Mouse (Mus musculus) hindbrain, embryonic 13.5 days (tissue): Measurements from ENCODE around the gene Eepd1. TPM values are rescaled to one million over a fixed set of nuclear protein-coding genes. Genes with fewer than 3 reads are reported as not detected.

Source experiments
- ATAC-seq: fragments of 200-750 bp; cut with Nextera tagmentation; 2 replicates; pipeline ENCODE4 v1.8.0; 2017; ENCODE audit warnings: moderate TSS enrichment; ENCODE audit not compliant: low FRiP score
- H3K27ac ChIP-seq: fragments of 300-500 bp; sonication (generic); 2 replicates; pipeline ENCODE4 v1.5.1; 2015; ENCODE audit warnings: inconsistent platforms, mild to moderate bottlenecking, moderate library complexity
- H3K27me3 ChIP-seq: fragments of 300-500 bp; sonication (generic); 2 replicates; pipeline ENCODE4 v1.6.1; 2015; ENCODE audit warnings: mild to moderate bottlenecking, inconsistent platforms
- H3K36me3 ChIP-seq: fragments of 300-500 bp; sonication (generic); 2 replicates; pipeline ENCODE4 v1.6.1; 2015; ENCODE audit warnings: mild to moderate bottlenecking, inconsistent platforms
- H3K4me1 ChIP-seq: fragments of 300-500 bp; sonication (generic); replicated peaks from 2 replicates; pipeline ENCODE4 v1.6.1; 2015; ENCODE audit warnings: inconsistent platforms
- H3K4me2 ChIP-seq: fragments of 300-500 bp; sonication (generic); 2 replicates; pipeline ENCODE4 v1.6.1; 2015; ENCODE audit warnings: inconsistent platforms, mild to moderate bottlenecking, moderate library complexity
- H3K4me3 ChIP-seq: fragments of 300-500 bp; sonication (generic); 2 replicates; pipeline ENCODE4 v1.5.1; 2015; ENCODE audit warnings: mild to moderate bottlenecking, inconsistent platforms
- H3K9ac ChIP-seq: fragments of 300-500 bp; sonication (generic); 2 replicates; pipeline ENCODE4 v1.6.1; 2015; ENCODE audit warnings: mild to moderate bottlenecking, inconsistent platforms
- H3K9me3 ChIP-seq: fragments of 300-500 bp; sonication (generic); 2 replicates; pipeline ENCODE4 v1.6.1; 2016; ENCODE audit warnings: inconsistent platforms
- WGBS: fragments of 180-500 bp; shearing (Covaris S2); methylation state at CpG from one replicate; pipeline ENCODE4 v1.1.7; 2015; 5-methylcytosine and 5-hydroxymethylcytosine counted together
- polyA plus RNA-seq: library from polyadenylated mRNA; unstranded; fragments of >200 nt; fragmentation: Nextera tagmentation; extraction: Ambion mirVana; gene quantifications from 2 replicates; pipeline ENCODE4 v1.2.1, GENCODE M21; 2015

The Eepd1 gene
- polyA plus RNA-seq, 1 experiment from 2014 or later, result 8.0 TPM

GRCm38 (mm10) chr9:25493918-25494317 is 12.6 kb downstream of the Eepd1 start:
- no peak overlapping the region for H3K9ac ChIP-seq
- no peaks in the 10 kb centered on the region; the same call in 1 of the 2 replicates for H3K4me1 ChIP-seq
- no peaks in the 10 kb centered on the region for H3K9me3 ChIP-seq
- H3K36me3 ChIP-seq, result no peaks in the 10 kb centered on the region
- no peak for ATAC-seq
- 88% methylated on average over 5 of the region's 5 CpGs for WGBS
- H3K27me3 ChIP-seq, result no peaks in the 10 kb centered on the region
- H3K4me2 ChIP-seq, result no peak overlapping the region
- H3K4me3 ChIP-seq, result no peak overlapping the region
- H3K27ac ChIP-seq, result no peak overlapping the region

- Histone ChIP-seq H3K27me3 (no peaks in the 10 kb centered on the region), H3K4me3 (no peak overlapping the region), H3K4me2 (no peak overlapping the region), H3K9me3 (no peaks in the 10 kb centered on the region), H3K27ac (no peak overlapping the region), H3K36me3 (no peaks in the 10 kb centered on the region), H3K4me1 (no peaks in the 10 kb centered on the region; the same call in 1 of the 2 replicates), H3K9ac (no peak overlapping the region)
- 96% methylated on average over 10 of the region's 10 CpGs for WGBS
- ATAC-seq, result no peak
Observed at GRCm38 (mm10) chr9:25495601-25496000, 14.3 kb downstream of the Eepd1 start.

- Histone ChIP-seq H3K4me3 (no peak overlapping the region), H3K27me3 (no peaks in the 10 kb centered on the region), H3K9me3 (no peaks in the 10 kb centered on the region), H3K27ac (no peak overlapping the region), H3K9ac (no peak overlapping the region), H3K4me2 (no peak overlapping the region), H3K36me3 (no peaks in the 10 kb centered on the region), H3K4me1 (no peaks in the 10 kb centered on the region)
- WGBS, result 92% methylated on average over 4 of the region's 4 CpGs
- no peak for ATAC-seq
Observed at GRCm38 (mm10) chr9:25496196-25496595, 14.8 kb downstream of the Eepd1 start.

- H3K9me3 ChIP-seq, result no peaks in the 10 kb centered on the region
- no peak for ATAC-seq
- no peak overlapping the region for H3K4me3 ChIP-seq
- no peak overlapping the region for H3K27ac ChIP-seq
- H3K4me2 ChIP-seq, result no peak overlapping the region
- no peak overlapping the region for H3K9ac ChIP-seq
- H3K36me3 ChIP-seq, result no peaks in the 10 kb centered on the region
- H3K4me1 ChIP-seq, result no peaks in the 10 kb centered on the region
- 92% methylated on average over 2 of the region's 2 CpGs for WGBS
- no peaks in the 10 kb centered on the region for H3K27me3 ChIP-seq
Observed at GRCm38 (mm10) chr9:25496703-25497102, 15.4 kb downstream of the Eepd1 start.

GRCm38 (mm10) chr9:25498770-25499169 is 17.4 kb downstream of the Eepd1 start:
- Histone ChIP-seq H3K9ac (no peak overlapping the region), H3K4me2 (no peak overlapping the region), H3K27ac (no peak overlapping the region), H3K36me3 (no peaks in the 10 kb centered on the region), H3K4me1 (no peaks in the 10 kb centered on the region), H3K9me3 (no peaks in the 10 kb centered on the region), H3K27me3 (no peaks in the 10 kb centered on the region), H3K4me3 (no peak overlapping the region)
- 78% methylated on average over 4 of the region's 4 CpGs for WGBS
- ATAC-seq, result no peak

- no peaks in the 10 kb centered on the region for H3K4me1 ChIP-seq
- no peaks in the 10 kb centered on the region for H3K9me3 ChIP-seq
- no peaks in the 10 kb centered on the region for H3K27me3 ChIP-seq
- no peak for ATAC-seq
- H3K27ac ChIP-seq, result no peak overlapping the region
- no peak overlapping the region for H3K4me3 ChIP-seq
- H3K36me3 ChIP-seq, result no peaks in the 10 kb centered on the region
- 69% methylated on average over 3 of the region's 3 CpGs for WGBS
- no peak overlapping the region for H3K4me2 ChIP-seq
- H3K9ac ChIP-seq, result no peak overlapping the region
Observed at GRCm38 (mm10) chr9:25499306-25499705, 18.0 kb downstream of the Eepd1 start.

GRCm38 (mm10) chr9:25500031-25500430 is 18.7 kb downstream of the Eepd1 start:
- H3K9me3 ChIP-seq, result no peaks in the 10 kb centered on the region
- no peak for ATAC-seq
- no peak overlapping the region for H3K9ac ChIP-seq
- H3K27ac ChIP-seq, result no peak overlapping the region
- H3K4me3 ChIP-seq, result no peak overlapping the region
- H3K36me3 ChIP-seq, result no peaks in the 10 kb centered on the region
- 87% methylated on average over 2 of the region's 2 CpGs for WGBS
- no peaks in the 10 kb centered on the region for H3K27me3 ChIP-seq
- H3K4me2 ChIP-seq, result no peak overlapping the region
- peaks cover 4% of the 10 kb centered on the region; the same call in 1 of the 2 replicates for H3K4me1 ChIP-seq

- no peak overlapping the region for H3K27ac ChIP-seq
- no peaks in the 10 kb centered on the region for H3K27me3 ChIP-seq
- H3K4me2 ChIP-seq, result no peak overlapping the region
- 87% methylated on average over 3 of the region's 3 CpGs for WGBS
- no peak for ATAC-seq
- no peaks in the 10 kb centered on the region for H3K36me3 ChIP-seq
- no peaks in the 10 kb centered on the region for H3K9me3 ChIP-seq
- peaks cover 10% of the 10 kb centered on the region; the same call in 1 of the 2 replicates for H3K4me1 ChIP-seq
- no peak overlapping the region for H3K4me3 ChIP-seq
- H3K9ac ChIP-seq, result no peak overlapping the region
Observed at GRCm38 (mm10) chr9:25508825-25509224, 27.5 kb downstream of the Eepd1 start.

- H3K27ac ChIP-seq, result no peak overlapping the region
- no peak for ATAC-seq
- no peak overlapping the region for H3K9ac ChIP-seq
- peaks cover under 1% of the 10 kb centered on the region; the same call in 1 of the 2 replicates for H3K4me1 ChIP-seq
- no peak overlapping the region for H3K4me3 ChIP-seq
- H3K9me3 ChIP-seq, result no peaks in the 10 kb centered on the region
- no peak overlapping the region for H3K4me2 ChIP-seq
- H3K36me3 ChIP-seq, result no peaks in the 10 kb centered on the region
- WGBS, result 91% methylated on average over 11 of the region's 11 CpGs
- H3K27me3 ChIP-seq, result no peaks in the 10 kb centered on the region
Observed at GRCm38 (mm10) chr9:25510572-25510971, 29.2 kb downstream of the Eepd1 start.

GRCm38 (mm10) chr9:25513050-25513449 is 31.7 kb downstream of the Eepd1 start:
- H3K36me3 ChIP-seq, result no peaks in the 10 kb centered on the region
- no peak overlapping the region for H3K27ac ChIP-seq
- 0 out of 2 replicates have a peak, but pooled peaks cover 1% of the 10 kb centered on the region for H3K4me1 ChIP-seq
- H3K4me3 ChIP-seq, result no peak overlapping the region
- H3K27me3 ChIP-seq, result no peaks in the 10 kb centered on the region
- no peak overlapping the region for H3K9ac ChIP-seq
- no peak for ATAC-seq
- WGBS, result 80% methylated on average over 2 of the region's 2 CpGs
- H3K9me3 ChIP-seq, result no peaks in the 10 kb centered on the region
- no peak overlapping the region for H3K4me2 ChIP-seq

GRCm38 (mm10) chr9:25513556-25513955 is 32.2 kb downstream of the Eepd1 start:
- H3K36me3 ChIP-seq, result no peaks in the 10 kb centered on the region
- H3K27me3 ChIP-seq, result no peaks in the 10 kb centered on the region
- H3K4me2 ChIP-seq, result no peak overlapping the region
- no peak for ATAC-seq
- no peak overlapping the region for H3K4me3 ChIP-seq
- no peak overlapping the region for H3K27ac ChIP-seq
- 0 out of 2 replicates have a peak, but pooled peaks cover 3% of the 10 kb centered on the region for H3K4me1 ChIP-seq
- no peaks in the 10 kb centered on the region for H3K9me3 ChIP-seq
- WGBS, result 91% methylated on average over 3 of the region's 3 CpGs
- no peak overlapping the region for H3K9ac ChIP-seq

GRCm38 (mm10) chr9:25516640-25517039 is 35.3 kb downstream of the Eepd1 start:
- 86% methylated on average over 7 of the region's 7 CpGs for WGBS
- no peak for ATAC-seq
- Histone ChIP-seq H3K9ac (no peak overlapping the region), H3K4me3 (no peak overlapping the region), H3K27me3 (no peaks in the 10 kb centered on the region), H3K27ac (no peak overlapping the region), H3K36me3 (no peaks in the 10 kb centered on the region), H3K4me2 (no peak overlapping the region), H3K9me3 (no peaks in the 10 kb centered on the region), H3K4me1 (peaks cover 10% of the 10 kb centered on the region; the same call in 1 of the 2 replicates)

GRCm38 (mm10) chr9:25517982-25518381 is 36.6 kb downstream of the Eepd1 start:
- H3K36me3 ChIP-seq, result no peaks in the 10 kb centered on the region
- ATAC-seq, result no peak
- H3K4me1 ChIP-seq, result peaks cover 10% of the 10 kb centered on the region; the same call in 1 of the 2 replicates
- H3K4me2 ChIP-seq, result no peak overlapping the region
- WGBS, result 32% methylated on average over 4 of the region's 4 CpGs
- no peaks in the 10 kb centered on the region for H3K27me3 ChIP-seq
- no peak overlapping the region for H3K4me3 ChIP-seq
- no peak overlapping the region for H3K27ac ChIP-seq
- no peak overlapping the region for H3K9ac ChIP-seq
- H3K9me3 ChIP-seq, result no peaks in the 10 kb centered on the region
